Mouse (Mus musculus): ENCODE measurements around the gene Pum2. TPM values are rescaled to one million over a fixed set of nuclear protein-coding genes. Genes with fewer than 3 reads are reported as not detected.

Pum2 gene
- total and polyA plus RNA-seq, 3 experiments = 62.9 to 140 (median 87.8) TPM

GRCm38 (mm10) chr12:8631691-8632090 lies 42.2 kb upstream of the Pum2 start:
- no peak overlapping the region for H3K9ac ChIP-seq (ENCODE audit: control insufficient read depth, low read depth, low read length, poor library complexity, severe bottlenecking)
- peak; percentile 10 for DNase-seq (ENCODE audit: low read depth, low spot score)
- 0 out of 2 replicates have a peak, but pooled peaks have one; percentile 17 for TF ChIP-seq ZNF384 (IDR thresholded peaks at IDR 0.05; ENCODE audit: low read depth, low read length)
- no peak for TF ChIP-seq KAT2A (conservative IDR thresholded peaks at IDR 0.05; ENCODE audit: low read depth, low read length)
- no peak for TF ChIP-seq JUND (IDR thresholded peaks at IDR 0.05; ENCODE audit: low read depth, low read length)
- peaks cover 0 to 2% of the 10 kb centered on the region in 2 experiments; a peak in 1 of 4 replicates for H3K4me1 ChIP-seq (ENCODE audit: control insufficient read depth in 1 of 2, insufficient read depth in 2 of 2, low read length in 2 of 2)
- no peaks in the 10 kb centered on the region for H3K27me3 ChIP-seq (ENCODE audit: control insufficient read depth in 1 of 2, insufficient read depth in 2 of 2, low read length in 2 of 2)
- H3K27ac ChIP-seq (ENCODE audit: control insufficient read depth, low read depth, low read length) = no peak overlapping the region
- no peaks in the 10 kb centered on the region for H3K79me2 ChIP-seq (ENCODE audit: control insufficient read depth, insufficient read depth, low read length, poor library complexity)
- no peaks in the 10 kb centered on the region for H3K9me3 ChIP-seq (replicated peaks; ENCODE audit: insufficient read depth, low read length)
- H3K4me3 ChIP-seq (ENCODE audit: control insufficient read depth in 1 of 2, insufficient read depth in 1 of 2, low read depth in 2 of 2, low read length in 2 of 2) = no peak overlapping the region
- no peaks in the 10 kb centered on the region; a peak in 1 of 4 replicates for H3K36me3 ChIP-seq (ENCODE audit: control insufficient read depth in 1 of 2, insufficient read depth in 2 of 2, low read length in 2 of 2)

DNA sequence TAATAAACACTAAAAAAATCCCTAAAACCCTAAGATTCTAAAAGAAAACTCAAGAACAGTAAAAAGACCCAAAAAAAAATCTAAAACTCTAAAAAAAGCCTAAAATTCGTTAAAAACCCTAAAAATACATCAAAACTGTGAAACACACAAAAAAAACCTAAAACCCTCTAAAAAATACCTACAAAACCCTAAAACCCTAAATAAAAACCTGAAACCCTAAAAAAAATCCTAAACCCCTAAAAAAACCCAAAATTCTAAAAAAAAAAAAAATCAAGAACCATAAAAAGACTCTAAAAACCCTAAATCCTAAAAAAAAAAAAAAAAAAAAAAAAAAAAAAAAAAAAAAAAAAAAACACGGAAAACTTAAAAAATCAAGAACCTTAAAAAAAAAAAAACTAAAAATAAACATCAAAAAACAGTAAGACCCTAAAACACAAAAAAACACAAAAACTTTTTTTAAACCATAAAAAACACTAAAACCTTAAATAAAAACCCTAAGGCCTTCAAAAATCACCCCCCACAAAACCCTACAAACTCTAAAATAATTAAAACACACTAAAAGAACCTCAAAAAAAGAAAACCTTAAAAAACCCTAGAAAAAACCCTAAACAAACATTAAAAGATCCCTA lies 41.1 kb upstream of the Pum2 start:
- no peaks in the 10 kb centered on the region for H3K27me3 ChIP-seq (ENCODE audit: control insufficient read depth in 1 of 2, insufficient read depth in 2 of 2, low read length in 2 of 2)
- peak; percentile 19 for DNase-seq (ENCODE audit: low read depth, low spot score)

GRCm38 (mm10) chr12:8634306-8634705 lies 39.6 kb upstream of the Pum2 start:
- no peaks in the 10 kb centered on the region for H3K9me3 ChIP-seq (replicated peaks; ENCODE audit: insufficient read depth, low read length)

More for the DNA sequence above, 41.1 kb upstream of the Pum2 start:
- Histone ChIP-seq H3K36me3 (ENCODE audit: control insufficient read depth in 1 of 2, insufficient read depth in 2 of 2, low read length in 2 of 2) (no peaks in the 10 kb centered on the region; a peak in 1 of 4 replicates), H3K9ac (ENCODE audit: control insufficient read depth, low read depth, low read length, poor library complexity, severe bottlenecking) (no peak overlapping the region), H3K9me3 (replicated peaks; ENCODE audit: insufficient read depth, low read length) (no peaks in the 10 kb centered on the region), H3K79me2 (ENCODE audit: control insufficient read depth, insufficient read depth, low read length, poor library complexity) (no peaks in the 10 kb centered on the region), H3K27ac (ENCODE audit: control insufficient read depth, low read depth, low read length) (no peak overlapping the region), H3K4me3 (ENCODE audit: control insufficient read depth in 1 of 2, insufficient read depth in 1 of 2, low read depth in 2 of 2, low read length in 2 of 2) (no peak overlapping the region), H3K4me1 (ENCODE audit: control insufficient read depth in 1 of 2, insufficient read depth in 2 of 2, low read length in 2 of 2) (peaks cover 0 to 2% of the 10 kb centered on the region in 2 experiments; a peak in 1 of 4 replicates)
- TF ChIP-seq KAT2A (conservative IDR thresholded peaks at IDR 0.05; ENCODE audit: low read depth, low read length) (no peak), ZKSCAN1 (IDR thresholded peaks at IDR 0.05; ENCODE audit: low read depth, low read length) (0 out of 2 replicates have a peak, but pooled peaks have one; percentile 10), ZNF384 (IDR thresholded peaks at IDR 0.05; ENCODE audit: low read depth, low read length) (peak; percentile 55), RAD21 (IDR thresholded peaks at IDR 0.05; ENCODE audit: low read depth, low read length) (no peak), MAX (IDR thresholded peaks at IDR 0.05; ENCODE audit: low read length) (no peak)

More at GRCm38 (mm10) chr12:8634306-8634705, 39.6 kb upstream of the Pum2 start:
- Histone ChIP-seq H3K36me3 (ENCODE audit: control insufficient read depth in 1 of 2, insufficient read depth in 2 of 2, low read length in 2 of 2) (no peaks in the 10 kb centered on the region; a peak in 1 of 4 replicates), H3K4me1 (ENCODE audit: control insufficient read depth in 1 of 2, insufficient read depth in 2 of 2, low read length in 2 of 2) (peaks cover 0 to 2% of the 10 kb centered on the region in 2 experiments; a peak in 1 of 4 replicates), H3K27me3 (ENCODE audit: control insufficient read depth in 1 of 2, insufficient read depth in 2 of 2, low read length in 2 of 2) (no peaks in the 10 kb centered on the region), H3K79me2 (ENCODE audit: control insufficient read depth, insufficient read depth, low read length, poor library complexity) (no peaks in the 10 kb centered on the region), H3K27ac (ENCODE audit: control insufficient read depth, low read depth, low read length) (no peak overlapping the region), H3K9ac (ENCODE audit: control insufficient read depth, low read depth, low read length, poor library complexity, severe bottlenecking) (no peak overlapping the region), H3K4me3 (ENCODE audit: control insufficient read depth in 1 of 2, insufficient read depth in 1 of 2, low read depth in 2 of 2, low read length in 2 of 2) (no peak overlapping the region)
- DNase-seq (ENCODE audit: low read depth, low spot score) = peak; percentile 12
- no peak for TF ChIP-seq MXI1 (IDR thresholded peaks at IDR 0.05; ENCODE audit: low read depth, low read length)
- TF ChIP-seq CHD2 (IDR thresholded peaks at IDR 0.05; ENCODE audit: low read length) = no peak
- TF ChIP-seq POLR2AphosphoS2 (IDR thresholded peaks at IDR 0.05; ENCODE audit: low read length) = no peak
- no peak for TF ChIP-seq BHLHE40 (IDR thresholded peaks at IDR 0.05; ENCODE audit: borderline replicate concordance, low read depth, low read length)
- no peak for TF ChIP-seq RCOR1 (IDR thresholded peaks at IDR 0.05; ENCODE audit: low read depth, low read length)
- TF ChIP-seq ZMIZ1 (IDR thresholded peaks at IDR 0.05; ENCODE audit: low read depth, low read length) = no peak

All from MEL (cell line).